Mouse (Mus musculus) bone marrow, adult 2 months (tissue): Measurements from ENCODE around the gene Wdr4. TPM values are rescaled to one million over a fixed set of nuclear protein-coding genes. Genes with fewer than 3 reads are reported as not detected.
"Not testable (repeated sequence)": the region's sequence is repeated elsewhere in the genome, so short reads cannot be mapped to it uniquely, and the experiment has no call there.

ENCODE experiments used
- H3K27ac ChIP-seq: fragments of 200-500 bp; 2 replicates; pipeline ENCODE4 v1.5.1; 2012; ENCODE audit warnings: low read depth, mild to moderate bottlenecking, control low read depth, inconsistent platforms, low read length; ENCODE audit not compliant: control insufficient read depth, poor library complexity, insufficient read depth
- H3K4me1 ChIP-seq: fragments of 200-500 bp; 2 replicates; pipeline ENCODE4 v1.6.1; 2011; ENCODE audit warnings: low read length; ENCODE audit not compliant: control insufficient read depth, insufficient read depth
- H3K4me3 ChIP-seq: fragments of 200-500 bp; replicated peaks from 2 replicates; pipeline ENCODE3; 2011; ENCODE audit warnings: mild to moderate bottlenecking, low read depth, low read length, control low read depth; ENCODE audit not compliant: control insufficient read depth
- CTCF ChIP-seq: fragments of 200-500 bp; IDR thresholded peaks from 2 replicates; pipeline ENCODE4 v1.5.1; 2011; ENCODE audit warnings: low read length, control low read depth; ENCODE audit not compliant: control insufficient read depth, insufficient read depth
- POLR2A ChIP-seq: fragments of 200-500 bp; IDR thresholded peaks from 2 replicates; pipeline ENCODE4 v1.6.1; 2011; ENCODE audit warnings: low read depth, mild to moderate bottlenecking, control low read depth, low read length, borderline replicate concordance; ENCODE audit not compliant: control insufficient read depth
- WGBS: fragments of 180-500 bp; shearing (Covaris S2); methylation state at CpG from one replicate; pipeline ENCODE4 v1.1.7; 2018; 5-methylcytosine and 5-hydroxymethylcytosine counted together
- polyA plus RNA-seq: library from polyadenylated mRNA; stranded (reverse); fragments of >200 nt; gene quantifications from 2 replicates; pipeline ENCODE4 v1.2.4, GENCODE M21; 2011; ENCODE audit warnings: low replicate concordance; ENCODE audit not compliant: missing spikeins, insufficient read depth, insufficient read length

The Wdr4 gene
- polyA plus RNA-seq, 1 experiment, result 13.6 TPM

GRCm38 (mm10) chr17:31559021-31559789 is 39.4 kb upstream of the Wdr4 start:
- TF ChIP-seq POLR2A (no peak), CTCF (no peak)
- H3K27ac ChIP-seq, result peak overlapping the region; percentile 43; the same call in 1 of the 2 replicates

DNA sequence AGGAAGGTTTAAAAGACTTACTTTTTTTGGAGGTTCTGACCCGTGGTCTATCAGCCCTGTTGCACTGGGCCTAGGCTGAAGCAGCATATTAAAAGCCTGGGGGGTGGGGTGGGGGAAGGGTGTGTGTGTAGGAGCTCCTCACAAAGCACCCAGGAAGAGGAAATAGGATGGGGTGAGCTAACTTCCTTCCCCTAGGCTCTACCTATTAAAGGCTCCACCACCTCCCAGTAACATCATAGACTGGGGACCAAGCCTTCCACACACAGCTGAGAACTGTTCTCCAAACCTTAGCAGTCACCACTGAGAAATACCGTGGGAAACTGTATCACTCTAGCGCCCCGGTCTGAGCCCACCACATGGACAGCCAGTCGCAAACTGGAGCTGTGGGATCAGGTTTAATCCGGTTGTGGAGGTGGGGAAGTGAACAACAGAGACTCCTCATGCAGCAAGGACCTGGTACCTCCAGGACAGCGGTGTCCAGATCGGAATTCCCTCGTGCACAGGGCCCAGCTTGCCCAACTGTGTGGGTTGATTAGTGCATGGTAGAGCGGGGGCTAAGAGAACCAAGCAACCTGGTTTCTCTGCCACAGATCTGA is 38.3 kb upstream of the Wdr4 start:
- H3K4me3 ChIP-seq, result peak overlapping the region; percentile 54
- peaks cover 2% of the 10 kb centered on the region; the same call in 1 of the 2 replicates for H3K4me1 ChIP-seq
- WGBS, result 61% methylated on average over 10 of the region's 10 CpGs
- peak overlapping the region; percentile 57 for H3K27ac ChIP-seq
- TF ChIP-seq POLR2A (no peak), CTCF (no peak)

More at GRCm38 (mm10) chr17:31559021-31559789, 39.4 kb upstream of the Wdr4 start:
- 55% methylated on average over 11 of the region's 11 CpGs for WGBS
- Histone ChIP-seq H3K4me3 (peak overlapping the region; percentile 26), H3K4me1 (peaks cover 2% of the 10 kb centered on the region; the same call in 1 of the 2 replicates)

DNA sequence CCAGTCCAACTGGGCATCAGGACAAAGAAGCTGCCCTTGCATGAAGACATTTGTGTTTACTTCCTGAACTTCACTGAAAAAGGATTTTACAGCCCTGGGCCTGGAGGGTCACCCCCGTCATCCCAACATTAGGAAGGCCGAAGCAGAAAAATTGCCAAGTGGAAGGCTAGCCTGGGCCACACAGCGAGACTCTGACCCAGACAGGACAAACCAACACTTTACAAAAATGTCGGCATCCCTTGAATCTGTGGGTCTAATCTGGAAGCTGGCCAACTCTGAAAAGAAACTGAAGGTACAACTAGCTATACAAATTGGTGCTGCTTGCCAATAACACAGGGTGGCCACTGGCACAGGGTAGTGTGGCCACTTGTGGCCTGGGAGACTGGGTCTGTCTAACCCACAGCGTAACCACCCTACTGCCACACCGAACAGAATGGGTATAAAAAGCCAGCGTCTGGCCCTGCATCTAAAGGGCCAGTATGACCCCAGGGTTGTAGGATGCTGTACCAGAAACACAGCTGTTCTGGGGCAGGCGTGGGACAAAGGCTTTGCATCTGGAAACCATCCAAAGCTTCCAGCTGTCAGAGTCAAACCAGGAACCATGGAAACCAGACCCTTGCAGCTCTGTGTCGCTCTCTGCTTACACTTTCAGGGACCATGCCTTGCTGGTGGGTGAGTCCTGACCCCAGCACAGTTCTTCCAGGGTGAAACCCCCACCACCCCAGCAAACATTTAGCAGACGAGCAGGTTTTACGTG is 37.5 kb upstream of the Wdr4 start:
- Histone ChIP-seq H3K4me1 (peaks cover 2% of the 10 kb centered on the region; the same call in 1 of the 2 replicates), H3K4me3 (no peak overlapping the region), H3K27ac (peak overlapping the region; percentile 5; the same call in 1 of the 2 replicates)
- WGBS, result 73% methylated on average over 11 of the region's 11 CpGs
- TF ChIP-seq CTCF, result no peak
- no peak for TF ChIP-seq POLR2A

- WGBS, result 72% methylated on average over 4 of the region's 4 CpGs
- Histone ChIP-seq H3K4me3 (no peak overlapping the region), H3K4me1 (peaks cover 2% of the 10 kb centered on the region; the same call in 1 of the 2 replicates), H3K27ac (no peak overlapping the region)
- no peak for TF ChIP-seq CTCF
- TF ChIP-seq POLR2A, result no peak
Measured at GRCm38 (mm10) chr17:31556253-31556652, 36.5 kb upstream of the Wdr4 start.

- not testable (repeated sequence) for H3K4me1 ChIP-seq
- whole genome bisulfite sequencing, result 91% methylated on average over 23 of the region's 23 CpGs
Measured at GRCm38 (mm10) chr17:31552601-31553000, 32.8 kb upstream of the Wdr4 start.

GRCm38 (mm10) chr17:31549389-31549788 is 29.6 kb upstream of the Wdr4 start:
- TF ChIP-seq CTCF (no peak), POLR2A (no peak)
- no peak overlapping the region for H3K4me3 ChIP-seq
- 67% methylated on average over 8 of the region's 8 CpGs for WGBS
- no peak overlapping the region for H3K27ac ChIP-seq
- no peaks in the 10 kb centered on the region; the same call in 1 of the 2 replicates for H3K4me1 ChIP-seq

More at GRCm38 (mm10) chr17:31552601-31553000, 32.8 kb upstream of the Wdr4 start:
- H3K4me3 ChIP-seq, H3K27ac ChIP-seq: not testable (repeated sequence)

- no peak overlapping the region for H3K27ac ChIP-seq
- H3K4me1 ChIP-seq, result no peaks in the 10 kb centered on the region; the same call in 1 of the 2 replicates
- WGBS, result 79% methylated on average over 3 of the region's 3 CpGs
- TF ChIP-seq POLR2A (no peak), CTCF (no peak)
- H3K4me3 ChIP-seq, result no peak overlapping the region
Measured at GRCm38 (mm10) chr17:31547974-31548373, 28.2 kb upstream of the Wdr4 start.
